Mouse (Mus musculus) left cerebral cortex, adult 18-20 months (tissue): ENCODE data around the gene Il4i1. TPM values are rescaled to one million over a fixed set of nuclear protein-coding genes. Genes with fewer than 3 reads are reported as not detected.

Source experiments
- microRNA-seq, 2 experiments: library from miRNA; unstranded; fragments of <30 nt; microRNA quantifications; one replicate each; pipeline ENCODE4 v1.2.0; 2021
- total RNA-seq, 2 experiments: library from RNA; stranded (reverse); gene quantifications; 2 replicates each; pipeline ENCODE4 v1.2.3; 2021

Il4i1 gene
- total RNA-seq, 2 experiments from 2014 or later: 1.8 to 2.3 TPM

Small RNA genes lying within 50 kb of the gene (microRNA-seq; reads per million reads assigned to microRNA genes)
- 0 reads per million in 2 experiments for gene Mir707

Other genes starting within 250 kb of the Il4i1 start
- gene Napsa, start 244.0 kb upstream of the Il4i1 start, total RNA-seq: under 1 TPM in 1 of 2 experiments, not detected in 1; 0.37 TPM
- gene Kcnc3, start 225.7 kb upstream of the Il4i1 start, total RNA-seq: 100 to 1,000 TPM in 1 of 2 experiments, 10 to 100 TPM in 1; 94.5 to 111 TPM
- gene Myh14, start 145.5 kb upstream of the Il4i1 start, total RNA-seq: 10 to 100 TPM; 22.4 to 24.4 TPM
- not detected for gene Izumo2, start 107.6 kb upstream of the Il4i1 start, total RNA-seq
- 10 to 100 TPM; 25.5 to 26.5 TPM for gene Vrk3, start 68.0 kb upstream of the Il4i1 start, total RNA-seq
- under 1 TPM; 0.23 to 0.89 TPM for gene Zfp473, start 65.3 kb upstream of the Il4i1 start, total RNA-seq
- gene Nup62, start 299 bp upstream of the Il4i1 start, total RNA-seq: 10 to 100 TPM; 33.0 to 38.1 TPM
- gene Atf5, start 271 bp downstream of the Il4i1 start, total RNA-seq: 10 to 100 TPM; 21.2 to 27.8 TPM
- 10 to 100 TPM; 67.9 to 70.1 TPM for gene Akt1s1, start 32.6 kb downstream of the Il4i1 start, total RNA-seq
- gene Tbc1d17, start 32.7 kb downstream of the Il4i1 start, total RNA-seq: 10 to 100 TPM; 70.4 to 89.3 TPM
- 10 to 100 TPM; 27.1 to 27.7 TPM for gene Pnkp, start 40.8 kb downstream of the Il4i1 start, total RNA-seq
- 100 to 1,000 TPM; 280 to 295 TPM for gene Ptov1, start 53.4 kb downstream of the Il4i1 start, total RNA-seq
- 10 to 100 TPM; 85.9 to 94.9 TPM for gene Med25, start 76.3 kb downstream of the Il4i1 start, total RNA-seq
- gene Fuz, start 79.7 kb downstream of the Il4i1 start, total RNA-seq: 10 to 100 TPM; 22.2 to 24.2 TPM
- gene Ap2a1, start 113.1 kb downstream of the Il4i1 start, total RNA-seq: 100 to 1,000 TPM; 328 to 355 TPM
- gene Tsks, start 126.8 kb downstream of the Il4i1 start, total RNA-seq: 1 to 10 TPM; 1.7 to 3.0 TPM
- gene Cpt1c, start 158.5 kb downstream of the Il4i1 start, total RNA-seq: 10 to 100 TPM; 98.3 to 98.4 TPM
- 100 to 1,000 TPM; 174 to 178 TPM for gene Prmt1, start 170.2 kb downstream of the Il4i1 start, total RNA-seq
- gene Irf3, start 181.3 kb downstream of the Il4i1 start, total RNA-seq: 10 to 100 TPM; 35.2 to 41.9 TPM
- gene Bcl2l12, start 182.3 kb downstream of the Il4i1 start, total RNA-seq: 1 to 10 TPM; 2.8 to 3.8 TPM
- gene Scaf1, start 200.0 kb downstream of the Il4i1 start, total RNA-seq: 100 to 1,000 TPM; 159 to 163 TPM
- 10 to 100 TPM; 10.0 to 14.5 TPM for gene Rras, start 201.6 kb downstream of the Il4i1 start, total RNA-seq
- gene Prr12, start 236.5 kb downstream of the Il4i1 start, total RNA-seq: 10 to 100 TPM; 63.3 to 67.5 TPM
- 10 to 100 TPM; 51.9 to 59.7 TPM for gene Nosip, start 246.0 kb downstream of the Il4i1 start, total RNA-seq
- gene Prrg2, start 246.3 kb downstream of the Il4i1 start, total RNA-seq: 1 to 10 TPM; 6.2 to 9.2 TPM